19 mouse cellular contexts compared by ENCODE assay signal in genomic region chr4:136505426-136506215, GRCm38 (mm10). TPM values are rescaled to one million over a fixed set of nuclear protein-coding genes. Genes with fewer than 3 reads are reported as not detected.
DNase-seq lines count a peak whose midpoint lies in the region; ATAC-seq and TF ChIP-seq lines count a peak whose summit lies in the region.
"Had no signal": no experiment of that assay in that cellular context is flagged by ENCODE, and none has a peak within 500 bp of the region (broad histone marks: within the 10 kb centered on the region; RNA-seq: fewer than 3 reads in every experiment).

No protein-coding gene starts in this region.

- ATAC-seq in intestine, postnatal 0 days = no peak
- no peak for ATAC-seq in intestine, embryonic 15.5 days
- no peak for ATAC-seq in forebrain, embryonic 13.5 days
- ATAC-seq: inflammation-experienced regulatory T-cells, adult 6 months had no signal

- no peaks in the 10 kb centered on the region for H3K36me3 ChIP-seq in intestine, postnatal 0 days (ENCODE audit: control insufficient read depth, insufficient read depth)
- H3K36me3 ChIP-seq in intestine, embryonic 15.5 days = no peaks in the 10 kb centered on the region
- no peaks in the 10 kb centered on the region for H3K36me3 ChIP-seq in forebrain, embryonic 13.5 days (ENCODE audit: poor library complexity, severe bottlenecking)

- H3K4me1 ChIP-seq in intestine, postnatal 0 days (replicated peaks; ENCODE audit: control insufficient read depth, insufficient read depth, low read length) = no peaks in the 10 kb centered on the region
- H3K4me1 ChIP-seq in intestine, embryonic 15.5 days (replicated peaks) = no peaks in the 10 kb centered on the region
- peaks cover 5% of the 10 kb centered on the region; the same call in 1 of the 2 replicates for H3K4me1 ChIP-seq in forebrain, embryonic 13.5 days

- peak overlapping the region; percentile 42; the same call in 1 of the 2 replicates for H3K27ac ChIP-seq in intestine, postnatal 0 days (ENCODE audit: low read depth, low read length)
- no peak overlapping the region for H3K27ac ChIP-seq in intestine, embryonic 15.5 days
- H3K27ac ChIP-seq in forebrain, embryonic 13.5 days = no peak overlapping the region
- H3K27ac ChIP-seq: gastrocnemius, adult 2 months; macrophage; stomach, postnatal 0 days had no signal

- DNase-seq in A20 (ENCODE audit: low read depth, low spot score) = peak; percentile 33
- DNase-seq in Muller cell, postnatal 12 days (ENCODE audit: inconsistent ontology term) = peak; percentile 78
- DNase-seq in lung, postnatal 14 days = peak; percentile 7
- DNase-seq in right cerebral cortex, adult 2 months (ENCODE audit: low spot score in 2 of 2) = no peak
- DNase-seq in gastrocnemius, adult 8-10 months (ENCODE audit: low spot score in 2 of 2) = no peak
- DNase-seq: cerebellum, adult 8-10 months; gastrocnemius, adult 2 months; heart, postnatal 10 days; kidney, postnatal 36 days; layer of hippocampus, postnatal 36 days; right cerebral cortex, postnatal 4 days had no signal

- no peaks in the 10 kb centered on the region for H3K9me3 ChIP-seq in intestine, postnatal 0 days (ENCODE audit: control insufficient read depth)
- no peaks in the 10 kb centered on the region for H3K9me3 ChIP-seq in intestine, embryonic 15.5 days
- no peaks in the 10 kb centered on the region for H3K9me3 ChIP-seq in forebrain, embryonic 13.5 days (replicated peaks)

- no peak overlapping the region for H3K4me3 ChIP-seq in intestine, postnatal 0 days (ENCODE audit: low read depth, low read length)
- no peak overlapping the region for H3K4me3 ChIP-seq in intestine, embryonic 15.5 days (replicated peaks)
- no peak overlapping the region for H3K4me3 ChIP-seq in forebrain, embryonic 13.5 days
- H3K4me3 ChIP-seq: gastrocnemius, adult 2 months; myocyte had no signal

- no peak overlapping the region for H3K4me2 ChIP-seq in intestine, postnatal 0 days (replicated peaks; ENCODE audit: low read depth)
- H3K4me2 ChIP-seq in intestine, embryonic 15.5 days (replicated peaks) = no peak overlapping the region
- no peak overlapping the region for H3K4me2 ChIP-seq in forebrain, embryonic 13.5 days

- no peak overlapping the region for H3K9ac ChIP-seq in intestine, postnatal 0 days (ENCODE audit: low read depth, low read length)
- H3K9ac ChIP-seq in intestine, embryonic 15.5 days = no peak overlapping the region
- no peak overlapping the region for H3K9ac ChIP-seq in forebrain, embryonic 13.5 days

- WGBS in intestine, postnatal 0 days = 53% methylated on average over 2 of the region's 2 CpGs
- 60% methylated on average over 2 of the region's 2 CpGs for WGBS in intestine, embryonic 15.5 days
- 64% methylated on average over 2 of the region's 2 CpGs for WGBS in forebrain, embryonic 13.5 days

- H3K27me3 ChIP-seq in intestine, postnatal 0 days (replicated peaks; ENCODE audit: control insufficient read depth, insufficient read depth, low read length) = no peaks in the 10 kb centered on the region
- no peaks in the 10 kb centered on the region for H3K27me3 ChIP-seq in intestine, embryonic 15.5 days (replicated peaks)
- H3K27me3 ChIP-seq in forebrain, embryonic 13.5 days = no peaks in the 10 kb centered on the region

- no peak for TF ChIP-seq CTCF in intestine, postnatal 0 days (IDR thresholded peaks at IDR 0.05; ENCODE audit: low read depth)

RNA-seq across cellular contexts. Expression of gene Luzp1, which starts 36.1 kb away (rescaled TPM):
- polyA plus RNA-seq in intestine, postnatal 0 days (2015; fragmentation: Nextera tagmentation; extraction: Ambion mirVana) = 82.9 and 100 TPM in 2 replicates
- 114 and 115 TPM in 2 replicates for polyA plus RNA-seq in intestine, embryonic 15.5 days (2015; fragmentation: Nextera tagmentation; extraction: Ambion mirVana)
- polyA plus RNA-seq in forebrain, embryonic 13.5 days (2015; fragmentation: Nextera tagmentation; extraction: Ambion mirVana) = 91.1 and 99.1 TPM in 2 replicates
- total RNA-seq in gastrocnemius, adult 8-10 months (2022) = 10 to 100 TPM in 3 of 4 experiments, 1 to 10 TPM in 1; 8.6 to 15.2 (median 13.5) TPM

RNA-seq across cellular contexts. Expression of gene 6030445D17Rik, which starts 43.6 kb away (rescaled TPM):
- polyA plus RNA-seq in intestine, postnatal 0 days (2015; fragmentation: Nextera tagmentation; extraction: Ambion mirVana) = 0.50 and 0.59 TPM in 2 replicates
- polyA plus RNA-seq in intestine, embryonic 15.5 days (2015; fragmentation: Nextera tagmentation; extraction: Ambion mirVana) = 0.43 and 0.50 TPM in 2 replicates
- polyA plus RNA-seq in forebrain, embryonic 13.5 days (2015; fragmentation: Nextera tagmentation; extraction: Ambion mirVana) = 0.13 TPM in 1 of 2 replicates, not detected in the other
- under 1 TPM in 3 of 4 experiments, not detected in 1; 0.16 to 0.27 (median 0.27) TPM for total RNA-seq in gastrocnemius, adult 8-10 months (2022)
- polyA plus RNA-seq: forebrain, embryonic 11.5 days; macrophage had no signal

Comparison
In these comparisons a context has a peak if more than half of its experiments do, and no peak if none do; other contexts are left out.
1. DNase-seq: peak in A20 (single experiment), Muller cell, postnatal 12 days (single experiment) and lung, postnatal 14 days (single experiment); none in right cerebral cortex, adult 2 months (0 of 2) and gastrocnemius, adult 8-10 months (0 of 2).